Mouse (Mus musculus): ENCODE data around the gene Adgrg6.

The Adgrg6 gene

GRCm38 (mm10) chr10:14544941-14545717 is at the start of gene Adgrg6:
Gene Adgrg6 (minus strand): TSS chr10:14545659.
- DNase-seq (ENCODE audit: low spot score), result peak; percentile 31

GRCm38 (mm10) chr10:14592215-14592614 is 46.8 kb upstream of the Adgrg6 start:
- DNase-seq (ENCODE audit: low spot score), result no peak

- DNase-seq (ENCODE audit: low spot score), result no peak
Measured at GRCm38 (mm10) chr10:14590816-14591215, 45.4 kb upstream of the Adgrg6 start.

DNA sequence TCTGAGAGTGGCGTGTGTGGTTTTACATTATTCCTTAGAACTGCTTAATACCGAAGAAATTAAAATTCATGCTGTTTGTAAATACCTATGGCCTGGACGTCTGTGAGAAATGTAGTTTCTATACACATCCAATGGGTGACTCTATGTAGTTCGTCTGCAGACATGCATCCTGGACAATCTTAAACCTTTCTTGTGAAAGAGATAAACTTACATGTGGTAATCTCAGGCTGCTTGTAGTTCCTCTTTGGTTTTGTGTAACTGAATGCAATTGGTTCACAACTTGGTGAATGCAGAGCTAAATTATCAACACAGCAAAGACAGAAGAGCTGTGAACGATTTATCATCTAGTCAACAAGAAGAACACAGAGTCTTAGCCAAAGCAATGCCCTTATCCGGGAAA is 44.2 kb upstream of the Adgrg6 start:
- DNase-seq (ENCODE audit: low spot score), result no peak

DNA sequence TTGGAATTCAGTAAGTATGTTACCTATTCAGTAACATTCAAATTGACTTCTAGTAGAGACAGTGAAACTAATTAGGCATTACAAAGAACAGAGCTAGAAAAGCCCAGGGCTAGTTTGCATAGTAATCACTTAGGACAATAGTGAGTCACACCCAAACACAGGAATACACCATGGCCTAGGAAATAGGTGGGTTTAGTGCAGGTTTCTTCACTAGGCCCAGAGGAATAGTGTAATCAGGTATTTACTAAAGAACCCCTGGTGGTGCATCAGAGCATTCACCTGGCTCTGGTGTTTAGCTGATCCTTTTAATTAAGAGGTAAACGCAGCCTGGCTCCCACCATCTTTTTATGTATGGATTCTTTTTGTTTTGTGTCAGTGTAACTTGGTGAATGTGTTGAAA is 38.0 kb upstream of the Adgrg6 start:
- DNase-seq (ENCODE audit: low spot score), result no peak

GRCm38 (mm10) chr10:14574255-14574654 is 28.8 kb upstream of the Adgrg6 start:
- no peak for DNase-seq (ENCODE audit: low spot score)

- no peak for DNase-seq (ENCODE audit: low spot score)
Measured at GRCm38 (mm10) chr10:14571143-14571542, 25.7 kb upstream of the Adgrg6 start.

DNA sequence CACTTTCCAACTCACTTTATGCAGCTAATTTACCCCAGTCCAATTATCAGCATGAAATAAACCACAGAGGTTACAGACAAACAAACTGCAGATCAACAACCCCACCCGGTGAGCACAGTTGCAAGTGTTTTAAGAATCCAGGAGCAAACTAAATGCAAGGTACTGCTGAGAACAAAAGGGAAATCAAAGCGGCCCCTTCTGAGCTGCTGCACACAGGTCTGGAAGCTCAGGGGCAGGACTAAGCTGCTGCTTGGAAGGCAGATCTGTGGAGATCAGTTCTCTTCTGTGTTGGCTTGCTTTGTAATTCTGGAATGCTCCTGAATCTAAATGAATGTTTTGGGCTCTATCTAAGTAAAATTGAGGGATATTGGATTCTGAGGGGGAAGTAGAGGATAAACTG is 25.2 kb upstream of the Adgrg6 start:
- DNase-seq (ENCODE audit: low spot score), result no peak

DNA sequence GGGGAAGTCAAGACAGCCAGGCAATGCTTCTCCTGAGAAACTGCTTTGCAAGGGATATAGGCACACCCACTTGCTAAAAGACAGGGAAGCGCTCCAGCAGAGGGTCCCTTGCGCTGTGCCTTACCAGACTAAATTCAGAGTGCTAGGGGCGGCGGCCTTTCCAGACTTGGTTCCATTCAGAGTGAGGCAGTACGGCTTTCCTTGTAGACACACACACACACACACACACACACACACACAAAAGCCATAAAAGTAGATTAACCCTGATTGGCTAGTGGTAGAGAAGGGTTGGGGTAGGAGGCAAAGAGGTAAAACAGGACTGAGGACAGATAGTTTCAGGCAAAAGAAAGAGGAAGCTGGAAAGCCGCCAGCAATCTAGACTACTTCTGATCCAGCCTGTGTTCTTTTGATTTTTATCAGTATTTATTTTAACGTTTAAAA is 672 bp upstream of the Adgrg6 start:
- no peak for DNase-seq (ENCODE audit: low spot score)

- no peak for DNase-seq (ENCODE audit: low spot score)
Measured at GRCm38 (mm10) chr10:14544608-14544940, 885 bp downstream of the Adgrg6 start.

DNA sequence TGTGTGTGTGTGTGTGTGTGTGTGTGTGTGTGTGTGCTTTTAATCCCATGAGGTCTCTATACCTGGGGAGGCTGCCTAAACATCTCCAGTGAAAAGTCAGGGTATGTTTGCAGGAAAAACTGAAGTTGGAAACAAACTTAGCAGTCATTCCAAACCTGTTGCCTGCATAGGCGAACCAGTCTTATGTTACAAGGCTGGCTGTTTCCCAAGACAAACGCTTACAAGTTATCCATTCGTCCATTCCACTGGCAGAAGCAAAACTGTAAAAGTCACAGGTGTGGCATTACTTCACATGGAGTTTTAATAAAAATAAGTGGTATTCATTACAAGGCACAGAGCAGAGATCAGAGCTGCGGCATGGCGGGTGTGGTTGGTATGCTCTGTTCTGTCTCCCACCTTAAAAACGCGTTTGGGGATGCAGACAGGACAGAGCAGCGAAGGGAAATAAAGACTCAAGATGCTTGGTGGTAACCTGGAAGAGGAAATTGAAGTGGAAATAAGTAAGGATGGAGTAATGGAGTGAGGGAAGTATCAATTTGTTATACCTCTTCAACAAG is 1.9 kb downstream of the Adgrg6 start:
- DNase-seq (ENCODE audit: low spot score), result no peak

- no peak for DNase-seq (ENCODE audit: low spot score)
Measured at GRCm38 (mm10) chr10:14537102-14537501, 8.4 kb downstream of the Adgrg6 start.

DNA sequence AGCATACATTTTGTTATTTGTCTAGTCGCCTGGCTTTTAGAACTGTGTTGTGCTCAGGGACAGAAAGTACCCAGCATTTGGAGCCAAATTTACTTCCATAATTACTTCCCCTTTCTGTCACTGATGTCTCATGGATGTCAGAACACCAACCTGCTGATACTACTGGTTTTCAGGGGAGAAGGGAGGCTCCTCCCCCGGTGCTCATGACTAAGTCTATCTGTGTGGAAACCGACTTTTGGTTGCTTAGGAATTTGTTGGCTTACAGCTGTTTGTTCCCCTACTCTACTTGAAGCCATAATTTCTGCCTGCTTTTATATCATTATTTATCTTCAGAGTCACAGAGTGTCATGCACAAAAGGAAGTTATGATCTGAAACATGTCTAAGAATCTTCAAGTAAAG is 14.4 kb downstream of the Adgrg6 start:
- no peak for DNase-seq (ENCODE audit: low spot score)

GRCm38 (mm10) chr10:14530670-14531069 is 14.8 kb downstream of the Adgrg6 start:
- DNase-seq (ENCODE audit: low spot score), result no peak

- DNase-seq (ENCODE audit: low spot score), result no peak
Measured at GRCm38 (mm10) chr10:14527765-14528164, 17.7 kb downstream of the Adgrg6 start.

DNA sequence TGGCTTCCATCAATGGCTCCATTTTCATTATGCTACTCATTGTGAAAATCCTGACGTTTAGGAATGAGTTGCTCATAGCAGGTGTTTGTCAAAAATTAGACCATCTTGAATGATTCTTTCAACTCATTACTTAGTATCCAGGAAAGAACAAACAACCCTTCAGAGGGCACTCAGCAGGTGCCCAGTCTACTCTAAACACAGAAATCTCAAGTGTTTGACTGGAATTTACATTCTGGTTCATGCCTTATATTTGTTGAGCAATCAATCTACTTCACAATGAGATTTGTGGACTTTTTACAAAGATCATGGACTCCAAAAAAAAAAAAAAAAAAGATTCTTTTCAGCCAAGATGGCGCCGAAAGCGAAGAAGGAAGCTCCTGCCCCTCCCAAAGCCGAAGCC is 22.7 kb downstream of the Adgrg6 start:
- DNase-seq (ENCODE audit: low spot score), result no peak

DNA sequence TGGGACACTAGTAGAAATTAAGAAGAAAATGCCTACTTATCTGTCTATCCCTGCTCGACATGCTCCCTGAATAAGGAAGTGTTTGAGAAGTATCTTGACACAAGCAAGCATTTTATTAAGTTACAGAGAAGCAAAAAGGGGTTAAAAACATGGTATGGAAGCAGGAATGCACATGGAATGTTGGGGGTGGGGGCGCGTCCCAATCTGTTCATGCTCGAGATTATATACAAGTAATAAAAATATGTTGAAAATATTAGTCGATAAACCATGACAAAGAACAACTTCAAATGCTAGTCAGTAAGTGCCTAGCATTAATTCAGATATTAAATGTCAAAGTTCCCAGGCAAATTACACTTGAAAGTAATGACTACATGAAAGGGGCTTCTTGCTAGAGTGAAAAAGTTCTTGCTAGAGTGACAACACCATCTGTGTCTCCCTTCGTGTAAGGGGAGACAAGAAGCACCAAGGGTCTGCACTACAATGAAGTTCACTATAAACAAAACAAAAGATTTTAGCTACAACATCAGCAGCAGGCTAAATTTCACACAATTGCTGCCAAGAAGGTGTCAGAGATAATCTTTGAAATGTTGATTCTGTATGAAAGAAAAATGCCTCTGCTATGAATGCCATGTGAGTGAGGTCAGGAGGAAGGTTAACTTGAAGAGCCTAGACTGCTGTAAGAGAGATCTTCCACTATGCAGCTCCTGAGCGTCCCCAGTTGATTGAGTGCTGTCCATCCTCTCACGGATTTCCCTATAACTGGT is 24.4 kb downstream of the Adgrg6 start:
- DNase-seq (ENCODE audit: low spot score), result no peak

DNA sequence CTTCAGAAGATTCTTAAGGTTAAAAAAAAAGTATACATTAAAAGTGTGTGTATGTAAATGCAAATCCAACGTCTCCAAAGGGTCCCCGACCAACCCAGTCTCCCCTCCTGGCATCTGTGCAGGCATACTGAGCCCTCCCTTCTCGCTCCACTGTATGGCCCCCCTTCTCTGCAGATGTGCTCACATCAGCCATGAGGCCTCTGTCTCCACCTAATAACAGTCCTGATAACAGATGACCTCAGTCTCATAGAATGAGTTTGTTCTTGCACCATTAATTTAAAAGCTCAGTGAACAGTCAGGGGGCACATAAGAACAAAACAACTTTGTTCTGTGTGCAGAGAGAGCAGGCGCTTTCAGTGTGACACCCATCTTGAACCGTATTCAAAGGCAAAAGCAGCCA is 27.6 kb downstream of the Adgrg6 start:
- no peak for DNase-seq (ENCODE audit: low spot score)

DNA sequence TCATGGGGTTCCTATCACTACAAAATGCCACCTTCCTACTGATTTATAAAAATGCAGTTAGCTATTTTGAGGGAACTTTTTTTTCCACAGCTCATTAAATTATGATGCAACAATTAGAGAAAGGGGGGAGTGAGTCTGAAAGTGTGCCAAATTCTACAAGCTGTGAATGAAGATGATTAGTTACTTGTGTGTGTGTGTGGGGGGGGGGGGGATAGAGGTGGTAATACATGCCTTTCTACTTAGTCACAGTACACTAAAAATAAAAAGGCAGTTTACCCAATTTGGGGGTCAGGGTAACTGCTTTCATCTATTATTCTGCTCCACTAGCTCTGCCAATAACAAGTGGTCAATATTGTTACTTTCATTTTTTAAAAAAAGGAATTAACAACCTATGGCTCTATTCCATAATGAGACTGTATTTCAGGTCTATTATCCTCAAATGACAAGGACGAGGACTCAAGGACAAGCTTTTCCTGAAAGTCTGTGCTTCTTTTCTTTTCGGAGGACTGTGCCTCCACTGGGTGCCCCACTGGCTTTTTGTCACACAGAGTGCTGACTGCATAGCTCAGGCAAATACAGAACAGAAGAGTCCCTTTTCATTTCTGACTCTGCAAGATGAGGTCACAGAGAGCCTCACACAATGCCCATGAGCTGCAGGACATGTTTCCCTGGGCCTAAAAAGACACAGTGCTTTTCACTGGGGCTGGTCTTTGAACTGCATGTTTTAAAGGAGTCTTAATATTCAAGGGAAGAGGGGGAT is 33.4 kb downstream of the Adgrg6 start:
- no peak for DNase-seq (ENCODE audit: low spot score)

GRCm38 (mm10) chr10:14511157-14511556 is 34.3 kb downstream of the Adgrg6 start:
- no peak for DNase-seq (ENCODE audit: low spot score)

DNA sequence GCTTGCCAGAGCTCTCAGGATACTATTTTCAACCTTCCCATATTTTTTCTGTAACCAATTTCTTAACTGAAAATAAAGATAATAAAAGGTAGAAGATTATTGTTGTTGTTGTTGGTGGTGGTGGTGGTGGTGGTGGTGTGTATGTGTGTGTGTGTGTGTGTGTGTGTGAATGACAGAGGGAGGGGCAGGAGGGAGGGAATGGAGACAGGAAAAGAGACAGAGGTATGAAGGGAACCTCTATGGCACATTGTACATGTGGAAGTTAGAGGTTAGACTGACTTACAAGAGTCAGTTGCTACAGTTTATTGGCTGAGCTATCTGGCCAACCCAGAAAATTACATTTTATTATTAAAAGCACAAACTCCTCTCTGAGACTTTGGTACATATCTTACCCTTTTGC is 49.8 kb downstream of the Adgrg6 start:
- no peak for DNase-seq (ENCODE audit: low spot score)

GRCm38 (mm10) chr10:14495204-14495603 is 50.3 kb downstream of the Adgrg6 start:
- no peak for DNase-seq (ENCODE audit: low spot score)

DNA sequence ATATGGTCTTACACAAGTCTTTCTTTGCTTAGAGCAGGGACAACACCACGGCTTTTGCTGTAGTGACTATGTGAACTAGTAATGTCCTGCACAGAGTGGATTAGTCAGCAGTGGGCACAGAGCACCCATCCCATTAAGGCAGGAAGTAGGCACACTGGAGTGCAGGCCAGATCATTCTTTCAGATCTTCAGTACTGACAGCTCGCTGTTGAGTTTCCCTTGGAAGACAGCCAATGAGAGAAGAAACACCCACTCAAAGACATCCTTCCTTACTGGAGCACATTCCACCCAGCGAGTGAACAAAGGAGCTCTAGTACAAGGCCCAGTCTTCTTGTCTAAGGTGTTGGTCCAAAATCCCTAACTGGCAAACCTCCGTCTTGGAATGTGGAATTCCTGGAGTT is 53.6 kb downstream of the Adgrg6 start:
- no peak for DNase-seq (ENCODE audit: low spot score)

Measured in ovary, postnatal 14 days (tissue).